Mouse (Mus musculus) retina, postnatal 1 day (tissue): Measurements from ENCODE around the gene Rbpms2.

Experiments used
- DNase-seq: peaks from one replicate; pipeline ENCODE4 v3.0.0-alpha.2; 2012

Gene Rbpms2

GRCm38 (mm10) chr9:65629025-65629766 lies at the start of gene Rbpms2:
TSS of gene Rbpms2 (plus strand) at chr9:65629648.
- peak; percentile 53 for DNase-seq

- DNase-seq, result peak; percentile 98
Observed at GRCm38 (mm10) chr9:65579781-65580371, 49.6 kb upstream of the Rbpms2 start, which contains the start of gene Plekho2. TSS of gene Plekho2 (minus strand) at chr9:65580040.

GRCm38 (mm10) chr9:65580401-65581256 lies 48.8 kb upstream of the Rbpms2 start:
- DNase-seq, result peak; percentile 94

- peak; percentile 39 for DNase-seq
Observed at GRCm38 (mm10) chr9:65583045-65583444, 46.4 kb upstream of the Rbpms2 start.

- DNase-seq, result peak; percentile 90
Observed at GRCm38 (mm10) chr9:65586406-65587269, 42.8 kb upstream of the Rbpms2 start, which contains the start of gene Pif1. TSS of gene Pif1 (plus strand) at chr9:65587160.

GRCm38 (mm10) chr9:65587270-65587572 lies 42.2 kb upstream of the Rbpms2 start:
- no peak for DNase-seq

GRCm38 (mm10) chr9:65587573-65588358 lies 41.7 kb upstream of the Rbpms2 start:
- peak; percentile 64 for DNase-seq

- no peak for DNase-seq
Observed at GRCm38 (mm10) chr9:65589091-65589490, 40.4 kb upstream of the Rbpms2 start.

GRCm38 (mm10) chr9:65592721-65593120 lies 36.7 kb upstream of the Rbpms2 start:
- DNase-seq, result no peak

- DNase-seq, result no peak
Observed at GRCm38 (mm10) chr9:65593596-65593995, 35.9 kb upstream of the Rbpms2 start.

GRCm38 (mm10) chr9:65598765-65599249 lies 30.6 kb upstream of the Rbpms2 start:
- peak; percentile 82 for DNase-seq

- no peak for DNase-seq
Observed at GRCm38 (mm10) chr9:65600951-65601350, 28.5 kb upstream of the Rbpms2 start.

- DNase-seq, result peak; percentile 52
Observed at GRCm38 (mm10) chr9:65603401-65604102, 25.9 kb upstream of the Rbpms2 start.

- peak; percentile 96 for DNase-seq
Observed at GRCm38 (mm10) chr9:65605471-65606136, 23.8 kb upstream of the Rbpms2 start.

GRCm38 (mm10) chr9:65606321-65607109 lies 22.9 kb upstream of the Rbpms2 start:
- no peak for DNase-seq

GRCm38 (mm10) chr9:65607120-65607519 lies 22.3 kb upstream of the Rbpms2 start:
- no peak for DNase-seq

- DNase-seq, result no peak
Observed at GRCm38 (mm10) chr9:65611969-65612486, 17.4 kb upstream of the Rbpms2 start.

GRCm38 (mm10) chr9:65613098-65613497 lies 16.4 kb upstream of the Rbpms2 start:
- peak; percentile 20 for DNase-seq

GRCm38 (mm10) chr9:65619311-65619710 lies 10.1 kb upstream of the Rbpms2 start:
- DNase-seq, result no peak
